Mouse (Mus musculus) ES-E14 (cell line): ENCODE measurements around the gene Hpgd. TPM values are rescaled to one million over a fixed set of nuclear protein-coding genes. Genes with fewer than 3 reads are reported as not detected.

Experiments
- DNase-seq: peaks from one replicate; pipeline ENCODE4 v3.0.0-alpha.2; 2013; ENCODE audit warnings: low read depth, low spot score
- H3K27ac ChIP-seq: 2 replicates; pipeline ENCODE4 v1.5.1; 2012; ENCODE audit warnings: low read depth, mild to moderate bottlenecking, low read length, moderate library complexity, mixed read lengths; ENCODE audit not compliant: poor library complexity, insufficient read depth, severe bottlenecking
- H3K36me3 ChIP-seq: 2 replicates; pipeline ENCODE4 v1.6.1; 2012; ENCODE audit warnings: mild to moderate bottlenecking, low read length, moderate library complexity, mixed read lengths; ENCODE audit not compliant: control insufficient read depth, poor library complexity, insufficient read depth, severe bottlenecking
- H3K4me1 ChIP-seq, 2 experiments: fragments of 150-350 bp in 1 of 2; sonication (generic) in 1 of 2; 2 replicates each; pipeline ENCODE4 v1.6.1; 2012; ENCODE audit warnings: low read length in 2 of 2, mild to moderate bottlenecking in 1 of 2, mixed read lengths in 1 of 2; ENCODE audit not compliant: control insufficient read depth in 2 of 2, insufficient read depth in 2 of 2, poor library complexity in 1 of 2
- H3K4me3 ChIP-seq, 2 experiments: fragments of 150-350 bp in 1 of 2; sonication (generic) in 1 of 2; 2 replicates each; pipeline ENCODE4 v1.5.1; 2012; ENCODE audit warnings: low read length in 2 of 2, low read depth in 1 of 2, mild to moderate bottlenecking in 1 of 2, mixed read lengths in 1 of 2; ENCODE audit not compliant: insufficient read depth in 1 of 2, poor library complexity in 1 of 2, severe bottlenecking in 1 of 2
- H3K9ac ChIP-seq: 2 replicates; pipeline ENCODE4 v1.6.1; 2012; ENCODE audit warnings: low read depth, mild to moderate bottlenecking, low read length, mixed read lengths; ENCODE audit not compliant: poor library complexity, insufficient read depth, severe bottlenecking
- H3K9me3 ChIP-seq: fragments of 150-350 bp; sonication (generic); 2 replicates; pipeline ENCODE4 v1.6.1; 2012; ENCODE audit warnings: low read depth, mild to moderate bottlenecking, low read length; ENCODE audit not compliant: control insufficient read depth, insufficient read depth
- CHD2 ChIP-seq: IDR thresholded peaks from 2 replicates; pipeline ENCODE4 v1.6.1; 2014; ENCODE audit warnings: mild to moderate bottlenecking, low read depth, low read length, inconsistent platforms
- HCFC1 ChIP-seq: IDR thresholded peaks from 2 replicates; pipeline ENCODE4 v1.6.1; 2012; ENCODE audit warnings: low read length, inconsistent platforms, borderline replicate concordance; ENCODE audit not compliant: insufficient read depth
- MAFK ChIP-seq: IDR thresholded peaks from 2 replicates; pipeline ENCODE4 v1.6.1; 2014; ENCODE audit warnings: mild to moderate bottlenecking, low read depth, low read length, inconsistent platforms; ENCODE audit not compliant: insufficient read depth
- ZC3H11A ChIP-seq: IDR thresholded peaks from 2 replicates; pipeline ENCODE4 v1.6.1; 2012; ENCODE audit warnings: low read depth, mild to moderate bottlenecking, inconsistent platforms, low read length, borderline replicate concordance
- ZNF384 ChIP-seq: IDR thresholded peaks from 2 replicates; pipeline ENCODE4 v1.6.1; 2012; ENCODE audit warnings: low read depth, low read length, inconsistent platforms
- in situ Hi-C, 2 experiments: fragments of 600-800 bp; cut with MboI; formaldehyde crosslinking; loops; one replicate each; pipeline ENCODE4 v1.15.1; 2025; ENCODE audit warnings: low sequenced_read_pairs in 2 of 2, inconsistent platforms in 1 of 2; ENCODE audit not compliant: unreplicated experiment in 2 of 2
- total RNA-seq: library from RNA; depleted of rRNA; stranded (reverse); fragments of 300-350 nt; gene quantifications from 2 replicates; pipeline ENCODE4 v1.2.3, GENCODE M21; 2012

Gene Hpgd
- total RNA-seq, 1 experiment = 1.1 TPM

- no peaks in the 10 kb centered on the region for H3K36me3 ChIP-seq
- no peak for DNase-seq
- no peak overlapping the region for H3K4me3 ChIP-seq
- in situ Hi-C loops = no loop called here
- H3K9me3 ChIP-seq = no peaks in the 10 kb centered on the region
- H3K4me1 ChIP-seq = no peaks in the 10 kb centered on the region
- H3K9ac ChIP-seq = no peak overlapping the region
- H3K27ac ChIP-seq = no peak overlapping the region
- TF ChIP-seq ZC3H11A (no peak), MAFK (no peak), ZNF384 (no peak), HCFC1 (no peak)
Observed at GRCm38 (mm10) chr8:56323276-56323675, 28.9 kb downstream of the Hpgd start.

DNA sequence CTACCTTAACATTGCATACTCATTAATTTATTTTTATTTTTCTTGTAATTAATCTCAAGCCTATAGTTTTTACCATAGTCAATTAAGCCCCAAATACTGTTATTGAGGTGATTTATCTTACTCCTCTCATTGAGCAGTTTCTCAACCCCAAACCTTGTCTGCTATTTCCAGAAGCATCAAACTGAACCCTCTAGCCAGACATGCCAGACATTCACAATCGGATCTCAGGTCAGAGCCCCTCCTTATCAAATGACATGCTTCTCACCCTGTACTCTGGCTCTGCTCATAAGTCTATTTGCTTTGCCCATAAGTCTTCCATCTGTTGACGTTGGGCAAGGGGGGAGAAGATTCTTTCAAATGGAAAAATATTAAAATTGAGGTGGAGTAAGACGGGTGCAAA lies 33.3 kb downstream of the Hpgd start:
- no peaks in the 10 kb centered on the region for H3K36me3 ChIP-seq
- H3K4me1 ChIP-seq = no peaks in the 10 kb centered on the region
- in situ Hi-C loops = no loop called here
- H3K4me3 ChIP-seq = no peak overlapping the region
- TF ChIP-seq CHD2 (no peak), MAFK (no peak), HCFC1 (no peak), ZNF384 (no peak), ZC3H11A (no peak)
- no peaks in the 10 kb centered on the region for H3K9me3 ChIP-seq
- no peak overlapping the region for H3K9ac ChIP-seq
- DNase-seq = no peak
- no peak overlapping the region for H3K27ac ChIP-seq

DNA sequence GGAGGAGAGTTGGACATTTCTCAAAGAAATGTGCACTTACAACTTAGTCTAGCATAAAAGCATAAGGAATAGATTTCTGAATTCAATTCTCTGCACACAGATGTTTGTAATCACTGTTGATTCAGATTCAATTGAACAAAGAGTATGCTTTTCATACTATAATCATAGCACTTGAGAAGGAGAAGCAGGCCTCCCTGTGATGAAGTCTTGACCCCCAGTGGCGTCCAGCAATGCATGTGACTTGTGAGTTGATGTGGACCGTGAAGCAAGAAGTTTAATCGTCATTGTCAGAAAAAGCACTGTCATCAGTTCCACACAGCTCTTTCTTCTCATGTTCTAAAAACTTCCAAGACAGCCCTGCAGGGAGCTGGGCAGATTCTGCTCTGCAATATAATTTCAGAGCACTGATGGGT lies 33.8 kb downstream of the Hpgd start:
- H3K4me1 ChIP-seq = no peaks in the 10 kb centered on the region

GRCm38 (mm10) chr8:56335390-56336000 lies 41.1 kb downstream of the Hpgd start:
- DNase-seq = no peak
- in situ Hi-C loops = no loop called here
- TF ChIP-seq ZC3H11A = no peak
- TF ChIP-seq ZNF384 = no peak
- no peak for TF ChIP-seq HCFC1
- no peak for TF ChIP-seq CHD2
- TF ChIP-seq MAFK = no peak

More for the DNA sequence above, 33.8 kb downstream of the Hpgd start:
- in situ Hi-C loops = no loop called here
- Histone ChIP-seq H3K9ac (no peak overlapping the region), H3K4me3 (no peak overlapping the region), H3K27ac (no peak overlapping the region), H3K9me3 (no peaks in the 10 kb centered on the region), H3K36me3 (no peaks in the 10 kb centered on the region)
- no peak for DNase-seq
- TF ChIP-seq CHD2 (no peak), ZNF384 (no peak), ZC3H11A (no peak), MAFK (no peak), HCFC1 (no peak)

More at GRCm38 (mm10) chr8:56335390-56336000, 41.1 kb downstream of the Hpgd start:
- Histone ChIP-seq H3K9me3 (no peaks in the 10 kb centered on the region), H3K36me3 (no peaks in the 10 kb centered on the region), H3K9ac (no peak overlapping the region), H3K27ac (no peak overlapping the region), H3K4me1 (no peaks in the 10 kb centered on the region), H3K4me3 (no peak overlapping the region)
